In genomic region chr11:101815103-101816085, GRCm38 (mm10) we compare ENCODE assay signal across 8 mouse cellular contexts. TPM values are rescaled to one million over a fixed set of nuclear protein-coding genes. Genes with fewer than 3 reads are reported as not detected.
DNase-seq lines count a peak whose midpoint lies in the region; ATAC-seq and TF ChIP-seq lines count a peak whose summit lies in the region.

No protein-coding gene starts in this region.

- no peak for TF ChIP-seq EP300 in ES-Bruce4 (IDR thresholded peaks at IDR 0.05; ENCODE audit: insufficient read depth, low read depth, low read length)

- H3K9ac ChIP-seq in forebrain, embryonic 12.5 days: no peak overlapping the region
- H3K9ac ChIP-seq in forebrain, embryonic 14.5 days (ENCODE audit: low read length): no peak overlapping the region
- H3K9ac ChIP-seq in ES-Bruce4 (ENCODE audit: low read depth, poor library complexity, severe bottlenecking): peak overlapping the region; percentile 6; the same call in 1 of the 2 replicates
- H3K9ac ChIP-seq in hindbrain, embryonic 14.5 days: peak overlapping the region; percentile 53; the same call in 1 of the 2 replicates
- H3K9ac ChIP-seq in midbrain, embryonic 11.5 days (ENCODE audit: low read length): no peak overlapping the region

- ATAC-seq in forebrain, embryonic 12.5 days (ENCODE audit: low FRiP score): no peak
- ATAC-seq in forebrain, embryonic 14.5 days: no peak
- no peak; the same call in 1 of the 2 replicates for ATAC-seq in hindbrain, embryonic 14.5 days (ENCODE audit: low FRiP score)
- ATAC-seq in midbrain, embryonic 11.5 days (ENCODE audit: low FRiP score): peak; percentile 59; the same call in 1 of the 2 replicates
- ATAC-seq in frontal cortex, adult (ENCODE audit: low TSS enrichment): no peak

- H3K27me3 ChIP-seq in forebrain, embryonic 12.5 days: peaks cover 34% of the 10 kb centered on the region
- 0 out of 2 replicates have a peak, but pooled peaks cover 3% of the 10 kb centered on the region for H3K27me3 ChIP-seq in forebrain, embryonic 14.5 days (replicated peaks; ENCODE audit: control insufficient read depth, insufficient read depth, low read length)
- no peaks in the 10 kb centered on the region for H3K27me3 ChIP-seq in ES-Bruce4 (ENCODE audit: control insufficient read depth, insufficient read depth, low read length, poor library complexity, severe bottlenecking)
- 0 out of 2 replicates have a peak, but pooled peaks cover 3% of the 10 kb centered on the region for H3K27me3 ChIP-seq in hindbrain, embryonic 14.5 days (ENCODE audit: control insufficient read depth, insufficient read depth, low read length)
- H3K27me3 ChIP-seq in midbrain, embryonic 11.5 days (ENCODE audit: control insufficient read depth, insufficient read depth, low read length): peaks cover 6% of the 10 kb centered on the region; the same call in 1 of the 2 replicates

- no peak for DNase-seq in forebrain, embryonic 14.5 days (ENCODE audit: low spot score)
- no peak for DNase-seq in hindbrain, embryonic 14.5 days (ENCODE audit: low spot score)
- DNase-seq in midbrain, embryonic 11.5 days (ENCODE audit: low spot score, missing footprints): no peak
- no peak for DNase-seq in right cerebral cortex, postnatal 10 days (ENCODE audit: low spot score in 2 of 2)
- DNase-seq in spleen, adult 18-20 months: no peak

- no peak for TF ChIP-seq CTCF in ES-Bruce4 (IDR thresholded peaks at IDR 0.05; ENCODE audit: low read depth, low read length)

- no peak overlapping the region for H3K27ac ChIP-seq in forebrain, embryonic 12.5 days
- no peak overlapping the region for H3K27ac ChIP-seq in forebrain, embryonic 14.5 days (ENCODE audit: low read depth, low read length)
- no peak overlapping the region for H3K27ac ChIP-seq in ES-Bruce4 (ENCODE audit: insufficient read depth, low read length)
- no peak overlapping the region for H3K27ac ChIP-seq in hindbrain, embryonic 14.5 days
- no peak overlapping the region; the same call in 1 of the 2 replicates for H3K27ac ChIP-seq in midbrain, embryonic 11.5 days (ENCODE audit: low read depth, low read length)

- no peak overlapping the region for H3K4me3 ChIP-seq in forebrain, embryonic 12.5 days (replicated peaks)
- H3K4me3 ChIP-seq in forebrain, embryonic 14.5 days (ENCODE audit: low read depth, low read length): no peak overlapping the region
- no peak overlapping the region for H3K4me3 ChIP-seq in ES-Bruce4 (ENCODE audit: low read depth, low read length)
- no peak overlapping the region for H3K4me3 ChIP-seq in hindbrain, embryonic 14.5 days (replicated peaks; ENCODE audit: low read length)
- H3K4me3 ChIP-seq in midbrain, embryonic 11.5 days (ENCODE audit: low read depth, low read length): no peak overlapping the region

- no peaks in the 10 kb centered on the region for H3K36me3 ChIP-seq in forebrain, embryonic 12.5 days (replicated peaks)
- no peaks in the 10 kb centered on the region for H3K36me3 ChIP-seq in forebrain, embryonic 14.5 days (ENCODE audit: control insufficient read depth, insufficient read depth, low read length)
- H3K36me3 ChIP-seq in ES-Bruce4 (ENCODE audit: control insufficient read depth, insufficient read depth, low read length, poor library complexity, severe bottlenecking): no peaks in the 10 kb centered on the region
- no peaks in the 10 kb centered on the region for H3K36me3 ChIP-seq in hindbrain, embryonic 14.5 days (replicated peaks; ENCODE audit: control insufficient read depth, insufficient read depth)
- no peaks in the 10 kb centered on the region for H3K36me3 ChIP-seq in midbrain, embryonic 11.5 days (ENCODE audit: control insufficient read depth, insufficient read depth, low read length)

- H3K4me1 ChIP-seq in forebrain, embryonic 12.5 days: peaks cover 7% of the 10 kb centered on the region
- H3K4me1 ChIP-seq in forebrain, embryonic 14.5 days (ENCODE audit: control insufficient read depth, insufficient read depth, low read length): peaks cover 3% of the 10 kb centered on the region; the same call in 1 of the 2 replicates
- H3K4me1 ChIP-seq in ES-Bruce4 (ENCODE audit: control insufficient read depth, insufficient read depth, low read length): peaks cover 1% of the 10 kb centered on the region
- H3K4me1 ChIP-seq in hindbrain, embryonic 14.5 days (replicated peaks; ENCODE audit: control insufficient read depth, insufficient read depth, low read length): peaks cover 18% of the 10 kb centered on the region
- peaks cover 5% of the 10 kb centered on the region; the same call in 1 of the 2 replicates for H3K4me1 ChIP-seq in midbrain, embryonic 11.5 days (ENCODE audit: control insufficient read depth, insufficient read depth, low read length)

- peaks cover 5% of the 10 kb centered on the region; the same call in 1 of the 2 replicates for H3K9me3 ChIP-seq in forebrain, embryonic 12.5 days
- 0 out of 2 replicates have a peak, but pooled peaks cover 7% of the 10 kb centered on the region for H3K9me3 ChIP-seq in forebrain, embryonic 14.5 days (replicated peaks; ENCODE audit: control insufficient read depth, low read length)
- no peaks in the 10 kb centered on the region for H3K9me3 ChIP-seq in ES-Bruce4 (replicated peaks; ENCODE audit: control insufficient read depth, insufficient read depth, low read length, poor library complexity, severe bottlenecking)
- no peaks in the 10 kb centered on the region for H3K9me3 ChIP-seq in hindbrain, embryonic 14.5 days (ENCODE audit: control insufficient read depth, low read length)
- H3K9me3 ChIP-seq in midbrain, embryonic 11.5 days (ENCODE audit: control insufficient read depth, low read length): no peaks in the 10 kb centered on the region; the same call in 1 of the 2 replicates

- no peak for TF ChIP-seq POLR2A in ES-Bruce4 (IDR thresholded peaks at IDR 0.05; ENCODE audit: insufficient read depth, low read length)

- WGBS in forebrain, embryonic 12.5 days: 25% methylated on average over 22 of the region's 22 CpGs
- WGBS in forebrain, embryonic 14.5 days: 25% methylated on average over 22 of the region's 22 CpGs
- 15% methylated on average over 22 of the region's 22 CpGs for WGBS in hindbrain, embryonic 14.5 days
- 20% methylated on average over 22 of the region's 22 CpGs for WGBS in midbrain, embryonic 11.5 days

- peak overlapping the region; percentile 52; the same call in 1 of the 2 replicates for H3K4me2 ChIP-seq in forebrain, embryonic 12.5 days
- H3K4me2 ChIP-seq in forebrain, embryonic 14.5 days (ENCODE audit: low read length): no peak overlapping the region
- peak overlapping the region; percentile 46 for H3K4me2 ChIP-seq in hindbrain, embryonic 14.5 days (replicated peaks)
- no peak overlapping the region for H3K4me2 ChIP-seq in midbrain, embryonic 11.5 days

RNA-seq across cellular contexts. Expression of gene Etv4, which starts 30.2 kb away (rescaled TPM):
- polyA plus RNA-seq in forebrain, embryonic 12.5 days (2016; fragmentation: Nextera tagmentation; extraction: Ambion mirVana): 4.7 and 7.0 TPM in 2 replicates
- 3.5 and 4.5 TPM in 2 replicates for polyA plus RNA-seq in forebrain, embryonic 14.5 days (2014; fragmentation: Nextera tagmentation; extraction: Ambion mirVana)
- 28.9 and 30.3 TPM in 2 replicates for polyA plus RNA-seq in ES-Bruce4 (2011; ENCODE audit: insufficient read depth, insufficient read length, low read depth, missing spikeins)
- polyA plus RNA-seq in hindbrain, embryonic 14.5 days (2014; fragmentation: Nextera tagmentation; extraction: Ambion mirVana): 12.2 and 12.6 TPM in 2 replicates
- 3.8 and 4.6 TPM in 2 replicates for polyA plus RNA-seq in midbrain, embryonic 11.5 days (2014; fragmentation: Nextera tagmentation; extraction: Ambion mirVana)

Comparison
In these comparisons a context has a peak if more than half of its experiments do, and no peak if none do; other contexts are left out.
1. H3K4me2 ChIP-seq: peak in forebrain, embryonic 12.5 days (single experiment) and hindbrain, embryonic 14.5 days (single experiment); none in forebrain, embryonic 14.5 days (single experiment) and midbrain, embryonic 11.5 days (single experiment).
2. H3K9ac ChIP-seq: peak in ES-Bruce4 (single experiment) and hindbrain, embryonic 14.5 days (single experiment); none in forebrain, embryonic 12.5 days (single experiment), forebrain, embryonic 14.5 days (single experiment) and midbrain, embryonic 11.5 days (single experiment).